Mouse (Mus musculus): Measurements from ENCODE around the gene Mafk. TPM values are rescaled to one million over a fixed set of nuclear protein-coding genes. Genes with fewer than 3 reads are reported as not detected.

Mafk gene
- total RNA-seq, 4 experiments from 2014 or later: 27.3 to 35.9 (median 33.9) TPM

DNA sequence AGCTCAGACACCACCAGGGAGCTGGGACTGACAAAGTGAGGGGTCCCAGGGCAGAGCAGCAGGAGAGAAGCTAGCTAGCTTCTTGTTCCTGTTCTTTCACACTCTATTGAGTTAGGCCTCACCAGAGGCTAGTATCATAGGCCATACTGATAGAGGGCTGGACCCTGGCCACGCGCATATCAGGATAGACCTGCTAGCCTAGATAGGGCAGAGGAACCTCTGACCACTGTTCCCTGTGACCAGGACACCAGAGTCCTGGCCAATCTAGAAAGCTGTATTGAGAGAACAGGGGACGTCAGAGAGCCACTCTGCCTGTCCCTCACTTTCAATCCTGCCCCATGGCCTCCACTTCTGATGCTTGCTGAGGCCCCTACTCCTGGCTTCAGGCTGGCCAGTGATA is 26.7 kb downstream of the Mafk start:
- no peak for DNase-seq (ENCODE audit: low spot score)

DNA sequence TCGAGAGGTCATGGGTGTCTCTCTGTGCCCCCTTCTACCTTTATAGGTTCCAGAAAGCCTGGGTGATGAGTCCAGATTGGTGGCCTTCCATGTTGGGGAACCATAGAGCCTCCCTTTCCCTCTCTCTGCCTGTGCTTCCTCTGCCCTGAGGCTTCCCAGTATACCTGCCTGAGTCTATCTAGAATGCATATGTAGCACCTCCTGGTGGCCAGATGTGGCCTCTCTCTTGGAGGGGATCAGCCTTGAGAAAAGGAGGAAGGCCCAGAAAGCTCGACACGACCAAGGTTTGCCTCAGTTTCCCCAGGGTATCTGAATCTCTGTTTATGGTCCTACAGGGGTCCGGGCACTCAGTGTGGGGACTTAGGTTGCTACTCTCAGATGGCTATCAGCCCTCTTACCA is 27.5 kb downstream of the Mafk start:
- no peak for DNase-seq (ENCODE audit: low spot score)

DNA sequence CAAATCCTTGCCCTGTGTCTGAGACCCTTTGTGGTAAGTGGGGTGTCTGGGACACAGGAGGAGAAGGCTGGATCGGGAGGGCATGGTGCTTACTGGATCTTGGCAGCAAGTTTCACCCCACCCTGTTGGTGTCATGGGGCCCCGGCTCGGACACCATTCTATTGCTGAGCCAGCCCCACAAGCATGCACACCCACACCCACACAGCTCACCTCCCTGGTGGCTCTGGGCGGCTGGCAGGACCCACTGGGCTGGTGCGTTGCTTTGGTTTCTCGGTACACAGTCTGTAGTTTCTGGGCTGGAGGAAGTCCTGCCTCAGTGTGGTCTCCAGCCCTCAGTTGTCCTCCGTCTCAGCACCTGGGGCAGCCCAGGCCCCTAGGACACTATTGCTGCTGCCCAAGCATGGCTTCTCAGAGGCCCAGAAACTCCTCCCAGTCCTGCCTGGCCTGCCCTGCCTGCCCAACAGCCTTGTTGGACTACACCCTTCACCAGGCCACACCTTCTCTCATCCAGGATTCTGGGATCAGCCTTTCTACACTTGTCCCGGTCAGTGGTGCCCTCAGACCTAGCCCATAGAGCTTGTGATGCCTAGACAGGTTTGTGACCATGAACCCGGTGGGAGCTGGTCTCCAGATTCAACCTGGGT is 28.3 kb downstream of the Mafk start, which contains the start of gene Tmem184a:
Gene Tmem184a (minus strand): TSS at position 380 of the 644 bp plus-strand sequence.
- no peak for DNase-seq (ENCODE audit: low spot score)

DNA sequence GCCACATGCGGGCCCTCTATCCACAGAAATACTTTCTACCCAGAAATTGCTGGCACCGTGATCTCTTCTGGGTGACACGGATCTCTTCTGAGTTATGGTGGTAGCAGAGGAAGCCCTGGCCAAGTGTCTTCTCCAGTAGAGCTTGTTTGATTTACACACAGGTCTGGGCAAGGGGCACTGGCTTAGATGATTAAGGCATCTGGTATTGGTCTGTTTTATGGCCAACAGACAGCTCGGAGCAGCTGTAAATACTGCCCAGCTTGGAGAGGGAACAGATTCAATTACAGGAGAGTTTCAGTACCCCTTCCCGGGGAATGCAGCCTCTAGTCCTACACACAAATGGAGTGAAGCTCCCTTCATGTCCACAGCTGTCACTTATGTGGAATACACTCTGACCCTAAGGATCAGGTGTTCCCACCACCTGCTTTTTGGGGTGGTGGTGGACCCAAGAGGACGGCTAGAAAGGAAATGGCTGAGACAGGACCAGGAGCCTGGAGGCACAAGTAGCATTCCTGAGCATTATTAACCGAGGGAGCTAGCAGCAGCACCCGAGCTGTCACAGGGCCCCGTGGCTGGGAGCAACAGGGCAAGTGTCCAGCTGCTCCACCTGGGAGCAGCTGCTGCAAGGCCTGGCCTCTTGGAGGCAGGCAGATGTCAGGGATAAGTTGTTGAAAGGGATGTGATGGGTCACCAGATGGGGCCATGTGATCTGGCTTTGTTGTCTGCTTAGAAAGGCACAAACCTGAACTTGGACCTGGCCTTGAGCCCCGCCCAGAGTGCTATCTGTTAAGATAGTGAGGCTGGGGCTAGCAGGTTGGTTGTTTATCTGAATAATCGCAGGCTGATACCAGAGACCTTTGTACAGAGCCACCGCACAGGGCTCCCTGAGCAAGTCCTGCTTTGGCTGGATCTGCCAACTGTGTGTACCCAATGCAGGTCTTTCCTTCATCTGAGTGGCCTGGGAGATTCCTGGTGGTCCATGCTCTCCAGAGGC is 30.4 kb downstream of the Mafk start:
- DNase-seq (ENCODE audit: low spot score): no peak

DNA sequence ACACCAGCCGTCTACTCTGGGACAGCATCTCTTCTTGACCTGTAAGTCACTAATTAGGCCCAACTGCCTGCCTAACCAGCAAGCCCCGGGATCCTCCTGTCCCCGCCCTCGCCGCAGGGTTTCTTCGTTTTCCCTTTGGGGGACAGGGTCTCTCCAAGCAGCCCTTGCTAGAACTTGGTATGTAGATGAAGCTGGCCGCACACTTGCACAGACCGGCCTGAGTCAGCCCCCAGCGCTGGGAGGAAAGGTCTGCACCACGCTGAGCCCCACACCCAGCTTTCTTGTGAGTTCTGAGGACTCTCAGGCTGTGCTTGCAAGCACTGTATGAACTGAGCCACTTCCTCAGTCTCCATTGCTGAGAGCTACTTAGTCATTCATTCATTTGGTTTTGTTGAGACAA is 33.2 kb downstream of the Mafk start:
- DNase-seq (ENCODE audit: low spot score): no peak

DNA sequence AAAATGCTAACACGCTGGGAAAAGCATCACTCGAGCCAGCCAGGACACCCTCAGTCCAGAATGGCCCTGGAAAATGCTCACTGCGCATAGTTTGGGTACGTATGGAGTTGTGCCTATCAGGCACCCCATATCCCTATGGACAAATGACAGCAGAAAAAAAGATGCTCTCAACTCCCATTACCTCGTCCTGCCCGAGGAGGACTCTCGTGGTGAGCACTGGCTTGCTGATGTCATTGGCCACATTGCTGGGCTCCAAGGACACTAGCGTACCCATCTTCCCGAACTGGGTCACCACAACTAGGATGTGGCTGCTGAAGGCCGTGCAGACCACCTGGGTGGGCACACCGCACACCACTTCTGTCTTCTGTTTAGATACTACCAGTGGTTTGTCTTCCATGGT is 34.6 kb downstream of the Mafk start:
- DNase-seq (ENCODE audit: low spot score): no peak

DNA sequence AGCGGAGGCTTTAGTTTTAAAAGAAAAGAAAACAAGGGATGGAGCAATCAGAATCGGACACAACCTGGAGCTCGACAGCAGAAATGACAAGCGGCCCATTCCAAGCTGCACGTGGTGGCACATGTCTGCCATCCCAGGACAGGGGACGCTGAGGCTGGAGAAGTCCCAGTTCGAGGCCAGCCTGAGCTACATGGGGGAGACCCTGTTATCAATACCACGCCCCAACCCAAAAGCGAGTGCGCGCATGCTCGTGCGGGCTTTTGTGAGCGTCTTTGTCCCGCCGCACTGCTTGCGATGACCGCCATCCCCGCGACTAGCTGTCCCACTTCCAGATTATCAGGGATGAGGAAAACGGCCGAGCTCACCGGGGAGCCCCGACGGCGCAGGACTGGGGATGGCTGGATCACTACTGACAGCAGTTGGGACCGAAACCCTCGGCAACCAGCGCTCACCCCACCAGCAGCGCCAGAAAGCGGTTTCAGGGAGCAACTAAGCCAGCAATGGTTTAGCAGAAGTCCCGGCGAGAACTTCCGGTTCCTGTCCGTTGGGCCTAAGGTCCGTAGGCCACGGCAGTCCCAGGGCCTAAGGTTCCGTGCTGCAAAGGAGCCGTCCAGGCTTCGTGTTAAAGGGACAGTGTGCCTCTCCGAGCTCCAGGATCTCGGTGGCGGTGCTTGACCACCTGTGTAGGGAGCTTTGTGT is 35.2 kb downstream of the Mafk start, which contains the start of the genes Gm26938 and Psmg3:
Gene Gm26938 (minus strand): TSS at position 51 of the 699 bp plus-strand sequence.
Gene Psmg3 (minus strand): TSS at position 529 of the 699 bp plus-strand sequence.
- DNase-seq (ENCODE audit: low spot score): peak; percentile 93

DNA sequence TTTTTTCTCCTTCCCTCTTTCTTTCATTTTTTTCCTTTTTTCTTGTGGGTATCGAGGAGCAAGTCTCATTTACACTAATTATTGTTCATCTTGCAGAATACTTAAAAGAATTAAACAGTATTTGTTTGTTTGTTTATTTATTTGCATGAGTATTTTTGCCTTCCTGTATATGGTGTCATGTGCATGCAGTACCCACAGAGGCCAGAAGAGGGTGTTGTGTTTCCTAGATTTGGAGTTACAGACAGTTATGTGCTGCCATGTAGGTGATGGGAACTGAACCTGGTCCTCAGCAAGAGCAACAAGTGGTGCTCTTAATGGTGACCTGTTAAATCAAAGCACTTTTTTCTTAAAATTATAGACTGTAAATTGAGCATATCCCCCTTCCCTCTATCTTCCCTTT is 36.3 kb downstream of the Mafk start:
- no peak for DNase-seq (ENCODE audit: low spot score)

DNA sequence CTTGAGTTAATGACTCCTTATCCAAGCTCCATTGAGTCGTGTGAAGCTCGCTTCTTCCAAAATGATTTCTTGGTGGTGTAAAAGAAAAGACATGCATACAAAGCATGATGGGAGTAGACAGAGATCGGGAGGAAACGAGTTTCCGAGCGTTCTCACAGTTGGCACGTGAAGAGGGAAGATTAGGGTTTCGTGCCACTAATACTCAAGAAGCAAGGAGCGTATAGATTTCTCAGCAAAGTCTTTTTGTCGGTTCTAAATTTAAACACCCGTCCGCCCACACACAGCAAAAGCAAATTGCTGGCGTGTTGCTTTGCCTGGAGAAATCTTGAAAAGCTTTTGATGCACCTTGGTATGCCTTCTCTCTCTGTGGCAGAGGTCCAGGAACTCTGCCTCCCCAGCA is 38.1 kb downstream of the Mafk start:
- no peak for DNase-seq (ENCODE audit: low spot score)

DNA sequence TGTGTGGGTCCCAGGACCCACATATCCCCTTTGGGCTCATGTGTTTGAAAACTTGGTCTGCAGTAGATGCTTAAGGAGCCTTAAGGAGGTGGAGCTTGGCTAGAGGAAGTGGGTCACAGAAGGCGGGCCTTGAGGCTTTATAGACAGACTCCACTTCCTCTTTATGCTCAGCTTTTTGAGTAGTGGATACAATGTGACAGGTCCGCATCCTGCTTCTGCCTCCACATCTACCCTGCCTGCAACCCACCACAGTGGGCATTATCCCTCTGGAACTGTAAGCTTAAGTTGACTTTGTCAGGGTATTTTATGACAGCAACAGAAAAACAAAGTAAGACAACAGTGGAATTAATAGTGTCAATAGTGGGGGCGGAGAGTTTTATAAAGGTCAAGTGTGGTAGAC is 39.4 kb downstream of the Mafk start:
- no peak for DNase-seq (ENCODE audit: low spot score)

DNA sequence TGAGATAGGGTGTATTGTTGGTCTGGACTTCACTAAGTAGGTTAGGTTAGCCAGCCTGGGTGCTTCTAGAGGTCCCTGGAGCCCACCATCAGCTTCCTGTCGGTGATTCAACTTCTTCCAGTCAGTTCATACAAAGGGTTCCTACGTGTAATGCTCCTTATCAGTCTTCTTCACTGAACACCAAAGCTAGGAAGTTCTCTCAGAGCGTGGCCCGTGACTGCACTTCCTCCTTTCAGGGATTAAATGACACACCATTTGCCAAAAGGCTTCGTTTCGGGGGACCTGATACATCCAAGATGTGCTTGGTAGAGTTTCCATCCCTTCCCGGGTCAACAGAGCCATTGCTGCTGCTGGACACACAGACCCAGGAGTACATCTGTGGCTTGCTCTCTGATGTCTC is 40.8 kb downstream of the Mafk start:
- DNase-seq (ENCODE audit: low spot score): no peak

DNA sequence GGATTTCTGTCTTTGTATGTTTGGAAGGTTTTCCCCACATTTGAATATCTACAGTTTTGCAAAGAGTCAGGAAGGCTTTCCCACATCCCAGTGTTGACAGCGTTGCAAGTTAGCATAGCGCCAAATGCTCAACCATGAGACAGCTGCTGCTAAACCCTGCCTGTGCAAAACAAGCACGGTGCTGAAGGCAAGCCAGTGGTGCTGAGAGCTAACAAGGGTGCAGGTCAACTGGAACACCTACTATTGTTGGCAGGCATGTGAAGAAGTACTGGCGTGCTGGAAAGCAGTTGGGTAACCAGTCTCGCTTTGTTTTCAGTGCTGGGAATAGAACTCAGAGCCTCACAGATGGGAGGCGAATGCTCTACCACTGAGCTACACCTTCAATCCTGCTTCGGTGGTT is 44.4 kb downstream of the Mafk start:
- no peak for DNase-seq (ENCODE audit: low spot score)

DNA sequence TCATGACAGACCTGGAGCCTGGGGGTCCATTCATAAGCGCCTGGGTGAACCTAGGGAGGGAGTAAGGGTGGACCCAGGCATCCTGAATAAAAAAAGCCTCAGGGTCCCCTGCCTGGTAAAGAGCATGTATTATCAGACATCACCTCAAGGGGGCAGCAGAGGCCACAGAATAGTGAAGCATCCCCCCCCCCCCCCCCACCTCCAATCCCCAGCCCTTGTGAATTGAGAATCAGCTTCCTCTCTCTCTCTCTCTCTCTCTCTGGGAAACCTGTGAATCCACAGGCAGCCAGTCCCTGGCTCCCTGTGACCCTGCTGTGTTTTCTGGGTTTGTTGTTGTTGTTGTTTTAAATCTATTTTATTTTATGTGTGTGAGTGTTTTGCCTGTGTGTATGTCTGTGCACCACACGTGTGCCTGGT is 47.2 kb downstream of the Mafk start:
- peak; percentile 69 for DNase-seq (ENCODE audit: low spot score)

DNA sequence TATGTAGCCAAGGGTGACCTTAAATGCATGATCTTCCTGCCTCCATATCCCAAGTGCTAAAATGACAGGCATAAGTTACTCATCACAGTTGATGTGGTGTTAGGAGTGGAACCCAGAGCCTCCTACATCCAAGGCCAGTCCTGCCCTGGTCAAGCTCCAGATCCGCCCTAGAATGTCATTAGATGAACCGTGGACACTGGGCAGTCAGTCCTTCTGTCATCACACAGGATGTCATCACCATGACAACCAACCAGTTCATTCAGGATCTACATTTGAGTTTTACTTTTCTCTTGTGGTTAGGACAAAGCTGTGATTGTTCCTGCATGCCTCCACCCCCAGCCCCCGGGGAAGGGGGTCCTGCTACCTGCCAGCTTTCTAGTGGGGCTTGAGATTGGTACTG is 47.8 kb downstream of the Mafk start:
- no peak for DNase-seq (ENCODE audit: low spot score)

DNA sequence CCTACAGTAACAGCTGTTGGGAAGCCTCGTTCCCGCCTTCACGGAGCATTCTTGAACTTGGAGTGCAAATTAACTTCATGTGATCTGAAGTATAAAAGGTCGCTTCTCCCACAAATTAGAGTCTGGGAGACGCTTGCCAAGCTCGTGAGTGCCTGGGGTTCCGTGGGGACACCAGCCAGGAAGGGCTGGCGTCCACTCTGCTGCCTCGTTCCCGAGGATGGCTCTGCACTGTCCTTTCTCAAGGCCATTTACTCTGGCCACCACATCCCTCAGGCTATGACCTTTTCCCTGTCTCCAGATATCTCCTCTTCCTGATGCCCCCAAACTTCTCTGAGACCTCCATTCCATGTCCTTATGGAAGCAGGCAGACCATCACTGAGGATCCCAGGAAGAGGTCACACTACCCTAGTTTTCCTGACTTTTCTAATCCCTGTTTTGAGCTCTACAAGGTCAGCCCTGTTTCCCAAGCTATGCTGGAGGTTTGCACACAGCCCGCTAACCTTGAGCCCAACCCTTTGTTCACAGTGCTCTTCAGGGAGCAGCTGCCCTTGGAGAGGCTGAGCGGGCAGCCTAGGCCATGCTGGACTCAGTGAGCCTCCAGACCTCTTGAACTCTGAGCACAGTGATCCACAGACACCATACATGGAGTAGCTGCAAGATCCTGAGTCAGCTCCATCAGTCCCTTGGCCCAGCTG is 58.5 kb downstream of the Mafk start:
- no peak for DNase-seq (ENCODE audit: low spot score)

Small RNA genes within 50 kb of the gene (microRNA-seq; reads per million reads assigned to microRNA genes)
- gene Mir7037: not detected

Other genes with a start within 250 kb of the Mafk start
- not detected for gene Uncx, start 248.0 kb upstream of the Mafk start, total RNA-seq (2022)
- 1 to 10 TPM; 1.3 to 2.6 (median 1.9) TPM for gene Micall2, start 55.2 kb upstream of the Mafk start, total RNA-seq (2022)
- 10 to 100 TPM; 39.2 to 43.9 (median 40.1) TPM for gene Ints1, start 15.8 kb upstream of the Mafk start, total RNA-seq (2022)
- gene Tmem184a, start 28.4 kb downstream of the Mafk start, total RNA-seq (2022): under 1 TPM in 3 of 4 experiments, not detected in 1; 0.22 to 0.87 (median 0.47) TPM
- not detected for gene Gm26938, start 34.9 kb downstream of the Mafk start, total RNA-seq (2022)
- 10 to 100 TPM in 1 of 4 experiments, 1 to 10 TPM in 3; 7.0 to 10.6 (median 9.1) TPM for gene Psmg3, start 35.4 kb downstream of the Mafk start, total RNA-seq (2022)
- gene Elfn1, start 116.4 kb downstream of the Mafk start, total RNA-seq (2022): under 1 TPM in 3 of 4 experiments, not detected in 1; 0.13 to 0.43 (median 0.41) TPM